Mouse (Mus musculus): ENCODE measurements around the gene Il25. TPM values are rescaled to one million over a fixed set of nuclear protein-coding genes. Genes with fewer than 3 reads are reported as not detected.
"Not testable (repeated sequence)": the region's sequence is repeated elsewhere in the genome, so short reads cannot be mapped to it uniquely, and the experiment has no call there.

Il25 gene
- polyA plus RNA-seq, 1 experiment from 2014 or later, result not detected

GRCm38 (mm10) chr14:54961487-54961886 lies 29.0 kb downstream of the Il25 start:
- 74% methylated on average over 5 of the region's 5 CpGs for WGBS
- no peak for ATAC-seq (ENCODE audit: low FRiP score, low TSS enrichment)
- Histone ChIP-seq H3K36me3 (ENCODE audit: insufficient read depth, low read length) (no peaks in the 10 kb centered on the region), H3K27me3 (ENCODE audit: insufficient read depth, low read length) (no peaks in the 10 kb centered on the region), H3K4me1 (ENCODE audit: insufficient read depth, low read length) (no peaks in the 10 kb centered on the region), H3K9me3 (ENCODE audit: low read length) (no peaks in the 10 kb centered on the region), H3K4me2 (replicated peaks; ENCODE audit: low read depth, low read length) (no peak overlapping the region), H3K4me3 (ENCODE audit: low read length) (no peak overlapping the region), H3K27ac (ENCODE audit: low read length) (no peak overlapping the region), H3K9ac (replicated peaks; ENCODE audit: low read length) (no peak overlapping the region)

GRCm38 (mm10) chr14:54962714-54963113 lies 30.2 kb downstream of the Il25 start:
- no peak overlapping the region for H3K9ac ChIP-seq (replicated peaks; ENCODE audit: low read length)
- H3K9me3 ChIP-seq (ENCODE audit: low read length), result no peaks in the 10 kb centered on the region
- H3K4me1 ChIP-seq (ENCODE audit: insufficient read depth, low read length), result no peaks in the 10 kb centered on the region
- H3K27ac ChIP-seq (ENCODE audit: low read length), result no peak overlapping the region
- no peak overlapping the region for H3K4me2 ChIP-seq (replicated peaks; ENCODE audit: low read depth, low read length)
- no peaks in the 10 kb centered on the region for H3K36me3 ChIP-seq (ENCODE audit: insufficient read depth, low read length)
- H3K4me3 ChIP-seq (ENCODE audit: low read length), result no peak overlapping the region
- H3K27me3 ChIP-seq (ENCODE audit: insufficient read depth, low read length), result no peaks in the 10 kb centered on the region
- ATAC-seq (ENCODE audit: low FRiP score, low TSS enrichment), result no peak
- WGBS, result 84% methylated on average over 7 of the region's 7 CpGs

- no peaks in the 10 kb centered on the region for H3K27me3 ChIP-seq (ENCODE audit: insufficient read depth, low read length)
- no peaks in the 10 kb centered on the region for H3K36me3 ChIP-seq (ENCODE audit: insufficient read depth, low read length)
- no peaks in the 10 kb centered on the region for H3K4me1 ChIP-seq (ENCODE audit: insufficient read depth, low read length)
- no peak overlapping the region for H3K27ac ChIP-seq (ENCODE audit: low read length)
- H3K4me2 ChIP-seq (replicated peaks; ENCODE audit: low read depth, low read length), result no peak overlapping the region
- no peaks in the 10 kb centered on the region for H3K9me3 ChIP-seq (ENCODE audit: low read length)
- H3K9ac ChIP-seq (replicated peaks; ENCODE audit: low read length), result no peak overlapping the region
- no peak for ATAC-seq (ENCODE audit: low FRiP score, low TSS enrichment)
- H3K4me3 ChIP-seq (ENCODE audit: low read length), result no peak overlapping the region
- 87% methylated on average over 11 of the region's 11 CpGs for WGBS
These were observed 31.2 kb downstream of the Il25 start for GRCm38 (mm10) chr14:54963727-54964126.

DNA sequence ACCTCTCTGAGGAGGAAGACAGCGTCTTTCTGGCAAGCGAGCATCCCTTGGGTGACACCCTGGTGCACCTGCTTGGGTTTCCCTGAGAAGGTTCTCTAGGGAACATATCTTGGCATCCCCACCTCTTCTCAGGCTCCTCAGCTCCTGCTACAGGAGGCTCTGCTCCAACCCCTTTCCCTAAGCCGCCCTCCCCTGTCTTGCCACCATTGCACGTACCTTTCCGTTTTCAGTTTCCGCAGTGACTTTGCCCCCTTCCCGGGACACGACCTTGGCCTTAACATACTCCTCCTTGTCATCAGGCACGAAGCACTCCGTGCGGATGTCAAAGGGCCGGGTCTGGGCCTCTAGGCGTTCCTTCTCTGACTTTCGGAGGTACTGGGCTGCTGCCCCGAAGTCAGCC lies 32.5 kb downstream of the Il25 start:
- H3K4me1 ChIP-seq (ENCODE audit: insufficient read depth, low read length), result no peaks in the 10 kb centered on the region
- WGBS, result 78% methylated on average over 15 of the region's 15 CpGs
- ATAC-seq (ENCODE audit: low FRiP score, low TSS enrichment), result no peak
- no peaks in the 10 kb centered on the region for H3K9me3 ChIP-seq (ENCODE audit: low read length)
- no peaks in the 10 kb centered on the region for H3K36me3 ChIP-seq (ENCODE audit: insufficient read depth, low read length)
- no peak overlapping the region for H3K9ac ChIP-seq (replicated peaks; ENCODE audit: low read length)
- no peak overlapping the region for H3K4me2 ChIP-seq (replicated peaks; ENCODE audit: low read depth, low read length)
- no peaks in the 10 kb centered on the region for H3K27me3 ChIP-seq (ENCODE audit: insufficient read depth, low read length)
- no peak overlapping the region for H3K27ac ChIP-seq (ENCODE audit: low read length)
- no peak overlapping the region for H3K4me3 ChIP-seq (ENCODE audit: low read length)

DNA sequence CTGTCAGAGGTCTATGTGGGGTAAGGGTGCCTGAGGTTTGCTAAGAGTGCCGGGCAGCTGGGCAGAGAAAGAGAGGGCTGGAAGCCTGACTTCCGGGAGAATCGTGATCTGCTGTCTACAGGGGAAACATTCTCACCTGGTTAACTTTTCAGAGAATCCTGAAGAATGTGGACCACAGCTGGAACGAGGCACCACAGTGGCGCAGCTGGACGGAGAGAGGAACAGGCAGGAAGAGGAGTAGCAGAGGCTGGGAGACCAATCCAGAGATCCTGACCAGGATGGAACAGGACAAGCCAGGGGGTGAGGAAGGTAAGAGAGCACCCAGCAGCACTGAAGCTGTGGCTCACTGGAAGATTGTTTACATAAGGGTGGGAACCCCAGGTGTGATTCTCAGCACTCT lies 33.1 kb downstream of the Il25 start:
- no peak overlapping the region for H3K4me2 ChIP-seq (replicated peaks; ENCODE audit: low read depth, low read length)
- H3K9me3 ChIP-seq (ENCODE audit: low read length), result no peaks in the 10 kb centered on the region
- no peak overlapping the region for H3K27ac ChIP-seq (ENCODE audit: low read length)
- no peak overlapping the region for H3K4me3 ChIP-seq (ENCODE audit: low read length)
- ATAC-seq (ENCODE audit: low FRiP score, low TSS enrichment), result no peak
- no peaks in the 10 kb centered on the region for H3K4me1 ChIP-seq (ENCODE audit: insufficient read depth, low read length)
- no peak overlapping the region for H3K9ac ChIP-seq (replicated peaks; ENCODE audit: low read length)
- H3K36me3 ChIP-seq (ENCODE audit: insufficient read depth, low read length), result no peaks in the 10 kb centered on the region
- 66% methylated on average over 6 of the region's 6 CpGs for WGBS
- H3K27me3 ChIP-seq (ENCODE audit: insufficient read depth, low read length), result no peaks in the 10 kb centered on the region

DNA sequence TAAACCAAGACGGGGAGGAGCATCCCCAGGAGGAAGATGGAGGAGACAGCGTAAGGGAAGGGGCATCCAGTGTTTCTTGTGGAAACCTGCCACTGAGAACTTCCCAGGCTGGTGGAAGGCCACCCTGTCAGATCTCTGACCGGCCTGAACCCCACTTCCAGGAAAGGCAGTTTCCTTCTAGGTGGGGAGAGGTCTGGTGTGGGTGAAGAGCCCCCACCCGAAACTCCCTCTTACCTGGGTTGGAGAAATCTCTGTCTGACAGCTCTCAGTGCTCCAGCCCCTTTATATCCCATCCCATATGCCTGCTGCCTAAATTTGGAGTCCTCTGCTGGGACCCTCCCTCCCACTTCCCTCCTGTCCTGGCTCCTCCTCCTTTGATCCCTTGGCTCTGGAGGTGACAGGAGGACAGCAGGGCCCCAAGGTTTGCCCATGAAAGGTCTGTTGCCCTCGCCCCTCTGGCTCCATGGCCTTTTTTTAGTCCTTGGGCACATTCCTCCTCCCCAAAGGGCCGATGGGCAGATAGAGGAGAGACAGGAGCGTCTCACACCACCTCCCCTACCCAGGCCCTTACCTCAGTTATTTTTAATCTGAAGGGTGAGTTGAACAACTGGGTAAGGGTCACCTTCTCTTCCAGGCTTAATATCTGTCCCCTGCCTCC lies 34.0 kb downstream of the Il25 start, which contains the start of gene Myh6:
TSS of gene Myh6 (minus strand) at position 608 of the 658 bp plus-strand sequence.
- Histone ChIP-seq H3K4me3 (ENCODE audit: low read length) (no peak within 1 kb of the TSS), H3K4me1 (ENCODE audit: insufficient read depth, low read length) (no peaks in the 10 kb centered on the region), H3K9me3 (ENCODE audit: low read length) (no peaks in the 10 kb centered on the region), H3K27ac (ENCODE audit: low read length) (no peak within 1 kb of the TSS), H3K4me2 (replicated peaks; ENCODE audit: low read depth, low read length) (no peak within 1 kb of the TSS), H3K9ac (replicated peaks; ENCODE audit: low read length) (no peak within 1 kb of the TSS), H3K27me3 (ENCODE audit: insufficient read depth, low read length) (no peaks in the 10 kb centered on the region), H3K36me3 (ENCODE audit: insufficient read depth, low read length) (no peaks in the 10 kb centered on the region)
- 63% methylated on average over 7 of the region's 7 CpGs for WGBS
- no peak for ATAC-seq (ENCODE audit: low FRiP score, low TSS enrichment)

GRCm38 (mm10) chr14:54967874-54968273 lies 35.4 kb downstream of the Il25 start:
- Histone ChIP-seq H3K4me3 (ENCODE audit: low read length) (no peak overlapping the region), H3K27me3 (ENCODE audit: insufficient read depth, low read length) (no peaks in the 10 kb centered on the region), H3K27ac (ENCODE audit: low read length) (no peak overlapping the region), H3K9me3 (ENCODE audit: low read length) (no peaks in the 10 kb centered on the region), H3K36me3 (ENCODE audit: insufficient read depth, low read length) (no peaks in the 10 kb centered on the region), H3K4me2 (replicated peaks; ENCODE audit: low read depth, low read length) (no peak overlapping the region), H3K4me1 (ENCODE audit: insufficient read depth, low read length) (no peaks in the 10 kb centered on the region), H3K9ac (replicated peaks; ENCODE audit: low read length) (no peak overlapping the region)
- WGBS, result 90% methylated on average over 3 of the region's 3 CpGs
- no peak for ATAC-seq (ENCODE audit: low FRiP score, low TSS enrichment)

- Histone ChIP-seq H3K4me3 (ENCODE audit: low read length) (no peak overlapping the region), H3K4me1 (ENCODE audit: insufficient read depth, low read length) (no peaks in the 10 kb centered on the region), H3K4me2 (replicated peaks; ENCODE audit: low read depth, low read length) (no peak overlapping the region), H3K27me3 (ENCODE audit: insufficient read depth, low read length) (no peaks in the 10 kb centered on the region), H3K9me3 (ENCODE audit: low read length) (no peaks in the 10 kb centered on the region), H3K36me3 (ENCODE audit: insufficient read depth, low read length) (no peaks in the 10 kb centered on the region), H3K9ac (replicated peaks; ENCODE audit: low read length) (no peak overlapping the region), H3K27ac (ENCODE audit: low read length) (no peak overlapping the region)
- no peak for ATAC-seq (ENCODE audit: low FRiP score, low TSS enrichment)
These were observed 35.8 kb downstream of the Il25 start for GRCm38 (mm10) chr14:54968344-54968743.

DNA sequence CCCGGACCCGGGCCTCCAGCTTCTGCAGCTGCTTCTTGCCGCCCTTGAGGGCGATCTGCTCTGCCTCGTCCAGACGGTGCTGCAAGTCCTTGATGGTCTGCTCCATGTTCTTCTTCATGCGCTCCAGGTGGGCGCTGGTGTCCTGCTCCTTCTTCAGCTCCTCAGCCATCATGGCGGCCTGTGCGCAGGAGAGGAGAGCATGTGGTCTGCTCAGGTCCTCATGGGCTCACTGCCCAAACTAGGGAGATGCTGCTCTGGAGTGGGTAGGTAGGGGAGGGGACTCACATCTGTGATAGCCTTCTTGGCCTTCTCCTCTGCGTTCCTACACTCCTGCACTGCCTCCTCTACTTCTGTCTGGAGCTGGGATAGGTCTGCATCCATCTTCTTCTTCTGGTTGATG lies 40.3 kb downstream of the Il25 start:
- H3K36me3 ChIP-seq (ENCODE audit: insufficient read depth, low read length); H3K4me2 ChIP-seq (replicated peaks; ENCODE audit: low read depth, low read length); H3K9me3 ChIP-seq (ENCODE audit: low read length); H3K4me3 ChIP-seq (ENCODE audit: low read length); H3K27ac ChIP-seq (ENCODE audit: low read length); ATAC-seq (ENCODE audit: low FRiP score, low TSS enrichment); H3K9ac ChIP-seq (replicated peaks; ENCODE audit: low read length); H3K4me1 ChIP-seq (ENCODE audit: insufficient read depth, low read length); H3K27me3 ChIP-seq (ENCODE audit: insufficient read depth, low read length): not testable (repeated sequence)
- WGBS, result 91% methylated on average over 6 of the region's 11 CpGs

GRCm38 (mm10) chr14:54974068-54974791 lies 41.7 kb downstream of the Il25 start:
- Histone ChIP-seq H3K27me3 (ENCODE audit: insufficient read depth, low read length) (no peaks in the 10 kb centered on the region), H3K36me3 (ENCODE audit: insufficient read depth, low read length) (no peaks in the 10 kb centered on the region), H3K9ac (replicated peaks; ENCODE audit: low read length) (no peak overlapping the region), H3K4me2 (replicated peaks; ENCODE audit: low read depth, low read length) (no peak overlapping the region), H3K27ac (ENCODE audit: low read length) (no peak overlapping the region), H3K9me3 (ENCODE audit: low read length) (no peaks in the 10 kb centered on the region), H3K4me1 (ENCODE audit: insufficient read depth, low read length) (no peaks in the 10 kb centered on the region), H3K4me3 (ENCODE audit: low read length) (no peak overlapping the region)
- WGBS, result 80% methylated on average over 5 of the region's 6 CpGs
- ATAC-seq (ENCODE audit: low FRiP score, low TSS enrichment), result no peak
